Mouse (Mus musculus): ENCODE data around the gene Cog5.

Cog5 gene

GRCm38 (mm10) chr12:31709665-31710064 is 55.0 kb downstream of the Cog5 start:
- DNase-seq (ENCODE audit: low spot score): no peak

GRCm38 (mm10) chr12:31712233-31712632 is 57.6 kb downstream of the Cog5 start:
- DNase-seq (ENCODE audit: low spot score): no peak

- no peak for DNase-seq (ENCODE audit: low spot score)
Measured at GRCm38 (mm10) chr12:31712727-31713126, 58.1 kb downstream of the Cog5 start.

GRCm38 (mm10) chr12:31713600-31713999 is 58.9 kb downstream of the Cog5 start, which contains the start of gene Gpr22:
Gene Gpr22 (minus strand): TSS chr12:31713947.
- no peak for DNase-seq (ENCODE audit: low spot score)

GRCm38 (mm10) chr12:31714070-31714469 is 59.4 kb downstream of the Cog5 start:
- DNase-seq (ENCODE audit: low spot score): no peak

- no peak for DNase-seq (ENCODE audit: low spot score)
Measured at GRCm38 (mm10) chr12:31719586-31720275, 65.1 kb downstream of the Cog5 start.

GRCm38 (mm10) chr12:31724576-31724975 is 69.9 kb downstream of the Cog5 start:
- DNase-seq (ENCODE audit: low spot score): no peak

GRCm38 (mm10) chr12:31725511-31726275 is 71.0 kb downstream of the Cog5 start:
- DNase-seq (ENCODE audit: low spot score): no peak

GRCm38 (mm10) chr12:31726707-31727106 is 72.0 kb downstream of the Cog5 start:
- no peak for DNase-seq (ENCODE audit: low spot score)

GRCm38 (mm10) chr12:31730126-31730525 is 75.5 kb downstream of the Cog5 start:
- DNase-seq (ENCODE audit: low spot score): no peak

GRCm38 (mm10) chr12:31734616-31735015 is 79.9 kb downstream of the Cog5 start:
- DNase-seq (ENCODE audit: low spot score): no peak

- no peak for DNase-seq (ENCODE audit: low spot score)
Measured at GRCm38 (mm10) chr12:31747301-31747700, 92.6 kb downstream of the Cog5 start.

- no peak for DNase-seq (ENCODE audit: low spot score)
Measured at GRCm38 (mm10) chr12:31749846-31750245, 95.2 kb downstream of the Cog5 start.

GRCm38 (mm10) chr12:31754465-31754864 is 99.8 kb downstream of the Cog5 start:
- no peak for DNase-seq (ENCODE audit: low spot score)

GRCm38 (mm10) chr12:31755885-31756755 is 101.5 kb downstream of the Cog5 start:
- no peak for DNase-seq (ENCODE audit: low spot score)

GRCm38 (mm10) chr12:31773612-31774011 is 118.9 kb downstream of the Cog5 start:
- no peak for DNase-seq (ENCODE audit: low spot score)

GRCm38 (mm10) chr12:31784291-31784690 is 129.6 kb downstream of the Cog5 start:
- no peak for DNase-seq (ENCODE audit: low spot score)

GRCm38 (mm10) chr12:31788530-31788929 is 133.9 kb downstream of the Cog5 start:
- no peak for DNase-seq (ENCODE audit: low spot score)

- DNase-seq (ENCODE audit: low spot score): no peak
Measured at GRCm38 (mm10) chr12:31806410-31807154, 151.9 kb downstream of the Cog5 start.

GRCm38 (mm10) chr12:31818051-31818461 is 163.4 kb downstream of the Cog5 start:
- DNase-seq (ENCODE audit: low spot score): no peak

- no peak for DNase-seq (ENCODE audit: low spot score)
Measured at GRCm38 (mm10) chr12:31819096-31819495, 164.4 kb downstream of the Cog5 start.

GRCm38 (mm10) chr12:31819520-31819919 is 164.9 kb downstream of the Cog5 start:
- no peak for DNase-seq (ENCODE audit: low spot score)
